Mouse (Mus musculus) embryo, embryonic 10.5 days (tissue): Measurements from ENCODE around the gene Gm10413.
"Not testable (repeated sequence)": the region's sequence is repeated elsewhere in the genome, so short reads cannot be mapped to it uniquely, and the experiment has no call there.

Experiments used
- DNase-seq: peaks from one replicate; pipeline ENCODE4 v3.0.0-alpha.2; 2015; ENCODE audit warnings: low spot score

The Gm10413 gene

DNA sequence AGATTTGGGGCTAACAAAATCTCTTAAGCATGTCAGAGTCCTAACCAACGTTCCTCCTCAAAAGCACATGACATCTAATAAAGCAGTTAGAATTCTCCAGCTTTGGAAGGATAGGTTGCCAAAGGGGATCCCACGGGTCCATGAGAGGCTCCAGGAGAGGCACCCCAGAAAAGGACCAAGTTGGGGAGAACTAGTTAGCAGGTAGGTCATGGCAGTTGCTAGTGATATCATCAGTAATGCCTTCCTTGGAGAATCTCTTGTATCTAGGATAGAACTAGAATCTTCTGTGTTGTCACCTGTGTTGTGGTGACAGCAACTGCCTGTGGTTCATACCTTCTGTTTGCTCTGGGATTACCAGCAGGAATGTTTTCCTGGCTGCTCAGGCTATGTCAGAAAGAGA is at the start of gene Gm10413:
TSS of gene Gm10413 (plus strand) at position 301 of the 400 bp plus-strand sequence.
- not testable (repeated sequence) for DNase-seq

DNA sequence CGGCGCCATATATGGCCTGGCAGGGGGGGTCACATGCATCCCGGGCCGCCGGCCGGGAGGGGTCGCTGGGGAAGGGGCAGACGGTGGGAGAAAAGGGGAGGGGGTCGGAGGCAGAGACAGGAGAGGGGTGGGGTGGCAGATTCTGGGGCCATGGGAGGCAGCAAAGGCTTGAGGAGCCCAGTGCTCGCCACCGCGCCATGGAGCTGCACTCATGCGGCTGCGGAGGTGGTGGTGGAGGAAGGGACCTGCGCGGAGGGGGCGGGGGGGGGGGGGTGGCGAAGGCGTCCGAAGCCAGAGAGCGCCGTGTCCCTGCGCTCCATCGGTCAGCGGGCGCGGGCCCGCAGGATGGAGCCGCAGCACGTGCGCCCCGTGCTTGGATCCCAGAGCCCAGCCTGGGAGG is 17.4 kb downstream of the Gm10413 start, which contains the start of gene Gm10409:
TSS of gene Gm10409 (plus strand) at position 301 of the 400 bp plus-strand sequence.
- not testable (repeated sequence) for DNase-seq

DNA sequence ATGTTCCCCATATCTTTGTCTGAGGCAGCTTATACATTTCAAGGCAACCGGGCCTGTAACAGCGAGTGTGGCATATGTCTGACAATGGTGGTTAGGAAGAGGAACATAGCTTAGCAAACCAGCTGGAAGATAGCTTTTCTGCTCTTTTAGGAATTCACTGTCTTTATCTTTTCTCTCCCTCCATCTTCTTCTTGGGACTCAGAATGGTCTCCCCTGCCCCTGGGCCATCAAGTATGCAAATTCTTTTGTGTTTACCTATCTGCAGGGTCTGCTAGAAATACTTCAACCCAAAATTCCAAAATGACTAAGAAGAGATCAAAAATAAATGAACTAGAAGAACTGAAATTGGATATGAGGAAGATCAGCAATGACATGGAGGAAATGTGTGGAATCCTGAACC is 32.9 kb downstream of the Gm10413 start, which contains the start of gene Gm3005:
TSS of gene Gm3005 (plus strand) at position 301 of the 400 bp plus-strand sequence.
- DNase-seq = not testable (repeated sequence)

- not testable (repeated sequence) for DNase-seq
Measured at GRCm38 (mm10) chr14:3449079-3449478, 54.2 kb downstream of the Gm10413 start, which contains the start of gene Gm10408. Gm10408 (plus strand) TSS chr14:3449379.
